Mouse (Mus musculus): Measurements from ENCODE around the gene Nip7. TPM values are rescaled to one million over a fixed set of nuclear protein-coding genes. Genes with fewer than 3 reads are reported as not detected.
A peak's percentile ranks its signal among the peaks of the same experiment; 100 is the strongest.
"Not testable (repeated sequence)": the region's sequence is repeated elsewhere in the genome, so short reads cannot be mapped to it uniquely, and the experiment has no call there.

Gene Nip7
- total RNA-seq (2021) = 10 to 100 TPM; 21.3 to 24.8 TPM

GRCm38 (mm10) chr8:107056076-107056972 is at the start of gene Nip7, which contains the start of gene Cog8:
Gene Nip7 (plus strand): TSS chr8:107056877.
Gene Cog8 (minus strand): TSS chr8:107056689.
- intact Hi-C loops (cut with DNase I) = loop anchor here (1.0 kb wide), 2 partner anchors 25 to 40 kb away; partner anchors contain the start of genes Terf2 and Vps4a
- DNase-seq = peak; percentile 93 to 94

GRCm38 (mm10) chr8:107007795-107008194 is 48.9 kb upstream of the Nip7 start:
- intact Hi-C loops (cut with DNase I) = loop anchor here (10.0 kb wide), 1 partner anchor 593 kb away; the partner anchor contains the start of gene Zfp90
- DNase-seq = no peak

DNA sequence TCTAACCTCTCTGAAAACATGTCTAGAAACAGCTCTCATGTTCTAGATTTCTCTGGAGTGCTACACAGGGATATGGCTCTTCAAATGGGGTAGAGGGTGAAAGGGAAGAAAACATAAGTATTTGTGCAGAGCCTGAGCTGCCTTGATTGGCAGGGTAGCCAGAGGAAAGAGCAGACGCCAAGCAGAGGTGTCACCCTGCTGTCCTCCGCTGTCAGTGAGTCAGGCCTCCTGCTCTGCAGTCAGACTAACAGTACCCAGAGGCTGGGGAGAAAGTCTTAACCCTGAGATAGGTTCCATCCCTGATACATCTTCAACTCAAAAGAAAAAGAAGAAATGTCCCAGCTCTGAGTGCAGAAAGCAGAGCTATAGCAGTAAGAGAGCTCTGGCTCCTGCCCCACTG is 44.0 kb upstream of the Nip7 start:
- intact Hi-C loops (cut with DNase I) = no loop called here
- DNase-seq = no peak

DNA sequence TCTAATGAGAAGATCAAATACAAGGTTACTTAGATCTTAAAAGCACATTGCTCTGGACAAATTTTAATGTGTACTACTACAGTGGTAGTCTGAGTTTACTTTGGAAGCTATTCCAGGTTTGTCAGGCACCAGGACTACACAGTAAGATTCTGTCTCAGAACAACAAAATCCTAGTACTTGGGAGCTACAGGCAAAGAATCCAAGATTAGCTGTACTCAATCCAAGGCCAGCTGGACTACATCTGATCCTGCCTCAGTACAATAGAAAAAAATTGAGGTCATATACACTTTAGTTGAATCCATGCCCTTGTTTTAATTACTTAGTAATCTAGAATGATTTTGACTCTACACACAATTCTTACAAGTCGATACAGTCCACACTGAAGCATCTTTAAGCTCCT is 41.8 kb upstream of the Nip7 start:
- intact Hi-C loops (cut with DNase I) = no loop called here
- no peak for DNase-seq

DNA sequence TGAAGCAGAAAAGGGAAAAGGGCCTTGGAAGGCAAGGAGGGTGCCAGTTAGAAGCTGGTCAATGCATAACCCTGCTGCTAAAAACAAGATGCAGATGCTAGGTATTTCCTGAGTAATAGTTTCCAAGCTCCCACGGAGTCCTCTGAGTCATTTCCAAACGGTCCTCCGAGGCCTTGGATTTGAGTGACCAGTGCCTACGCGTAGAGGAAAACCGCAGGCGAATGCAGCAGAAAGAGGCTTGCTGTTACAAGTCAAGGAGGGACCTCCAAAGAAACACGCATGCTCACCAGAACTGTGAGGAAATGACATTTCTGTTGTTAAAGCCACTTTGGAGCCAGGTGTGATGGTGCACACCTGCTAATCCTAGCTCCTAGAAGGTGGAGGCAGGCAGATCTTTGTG is 33.2 kb upstream of the Nip7 start:
- intact Hi-C loops (cut with DNase I) = no loop called here
- no peak for DNase-seq

GRCm38 (mm10) chr8:107029310-107029709 is 27.4 kb upstream of the Nip7 start:
- intact Hi-C loops (cut with DNase I) = no loop called here
- no peak for DNase-seq

GRCm38 (mm10) chr8:107030058-107030457 is 26.6 kb upstream of the Nip7 start:
- no peak for DNase-seq
- intact Hi-C loops (cut with DNase I) = loop anchor here (2.0 kb wide), 1 partner anchor 17 kb away; no protein-coding TSS in a partner anchor

DNA sequence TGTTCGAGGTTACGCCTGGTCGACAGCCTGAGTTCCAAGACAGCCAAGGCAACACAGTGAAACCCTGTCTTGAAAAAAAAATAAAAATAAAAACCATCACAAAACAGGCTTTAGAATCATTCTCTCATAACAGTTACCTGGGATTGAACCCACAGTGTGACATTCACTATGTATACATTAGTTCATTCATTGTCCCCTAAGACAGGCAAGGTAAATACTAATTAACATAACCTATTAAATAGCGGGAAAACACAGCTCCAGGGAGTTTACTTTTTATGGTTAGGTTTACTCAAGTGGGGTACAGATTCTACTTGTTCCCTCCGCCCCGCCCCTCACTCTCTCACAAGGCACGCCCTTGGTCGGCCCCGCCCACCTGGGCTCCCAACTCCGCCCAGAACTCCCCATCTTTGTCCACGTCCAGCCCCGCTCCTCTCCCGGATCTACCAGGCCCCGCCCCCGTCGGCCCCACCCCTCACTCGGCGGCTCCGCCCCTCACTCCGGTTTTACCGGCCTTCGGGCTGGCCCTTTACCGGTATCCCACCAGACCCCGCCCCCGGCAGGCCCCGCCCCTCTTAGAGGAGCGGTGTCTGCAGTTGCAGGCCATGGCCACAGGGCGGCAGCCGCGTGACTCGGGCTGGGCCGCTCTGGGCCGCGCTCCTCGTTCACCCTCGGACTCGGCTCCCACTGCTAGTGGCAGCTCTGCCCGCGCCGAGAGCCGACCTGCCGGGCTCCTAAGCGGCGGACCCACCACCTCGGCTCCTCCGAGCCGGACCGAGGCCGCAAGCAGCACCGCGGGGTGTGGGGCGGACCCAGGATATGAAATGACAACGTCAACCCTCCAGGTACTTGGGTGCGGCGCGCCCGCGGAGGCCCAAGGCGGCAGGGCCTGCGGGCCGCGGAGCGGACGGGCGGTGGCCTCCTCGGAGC is 25.8 kb upstream of the Nip7 start, which contains the start of gene Vps4a:
Vps4a (plus strand) TSS at position 573 of the 927 bp plus-strand sequence.
- intact Hi-C loops (cut with DNase I) = loop anchor here (1.0 to 2.0 kb wide), 2 partner anchors 16 to 25 kb away; partner anchors contain the start of genes Cog8 and Nip7
- peak; percentile 96 to 98 for DNase-seq

GRCm38 (mm10) chr8:107031577-107032090 is 25.0 kb upstream of the Nip7 start:
- intact Hi-C loops (cut with DNase I) = loop anchor here (1.0 to 2.0 kb wide), 2 partner anchors 15 to 25 kb away; partner anchors contain the start of genes Cog8 and Nip7
- no peak for DNase-seq

GRCm38 (mm10) chr8:107033609-107034008 is 23.1 kb upstream of the Nip7 start:
- DNase-seq; intact Hi-C loops (cut with DNase I): not testable (repeated sequence)

DNA sequence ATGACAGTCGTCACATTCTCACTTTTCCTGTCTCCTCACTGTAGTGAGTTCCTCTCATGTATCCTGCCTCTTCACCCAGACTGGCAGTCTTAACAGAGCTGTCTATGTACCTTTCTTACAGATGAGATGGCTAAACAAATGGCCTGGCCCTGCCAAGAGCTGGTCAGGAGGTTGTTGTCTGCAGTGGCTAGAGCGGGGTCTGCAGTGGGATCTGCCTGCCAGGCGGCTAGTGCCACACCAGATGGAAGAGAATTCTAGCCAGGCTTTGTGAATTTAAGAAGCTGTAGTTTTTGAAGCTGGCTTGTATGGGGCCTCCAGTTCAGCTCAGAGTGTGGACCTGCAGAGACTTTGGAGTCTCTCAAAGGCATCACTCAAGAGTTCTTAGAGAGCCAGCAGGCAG is 21.0 kb upstream of the Nip7 start:
- intact Hi-C loops (cut with DNase I) = no loop called here
- DNase-seq = no peak

GRCm38 (mm10) chr8:107036626-107037025 is 20.1 kb upstream of the Nip7 start:
- DNase-seq = no peak
- intact Hi-C loops (cut with DNase I) = no loop called here

- DNase-seq = no peak
- intact Hi-C loops (cut with DNase I) = no loop called here
Observed at GRCm38 (mm10) chr8:107040632-107041031, 16.0 kb upstream of the Nip7 start.

DNA sequence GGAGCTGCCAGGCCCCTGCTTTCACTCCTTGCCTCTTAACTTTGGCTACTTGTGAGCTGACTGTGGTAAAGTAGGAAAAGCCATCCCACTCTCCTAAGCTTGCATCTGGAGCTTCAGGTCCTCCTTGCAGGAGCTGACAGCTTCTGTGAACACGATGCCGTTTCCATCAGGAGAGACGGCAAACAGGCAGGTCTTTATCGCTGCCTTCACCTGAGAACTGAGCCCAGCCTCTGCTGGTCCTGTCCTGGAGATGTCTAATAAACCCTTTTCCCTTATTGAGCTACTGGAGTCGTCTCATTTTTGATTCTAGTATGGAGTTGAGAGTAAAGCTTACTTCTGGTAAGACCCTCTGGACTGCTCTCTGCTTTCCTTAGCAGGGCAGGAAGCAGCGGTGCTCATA is 11.2 kb upstream of the Nip7 start:
- intact Hi-C loops (cut with DNase I) = no loop called here
- DNase-seq = no peak

GRCm38 (mm10) chr8:107046976-107047375 is 9.7 kb upstream of the Nip7 start:
- intact Hi-C loops (cut with DNase I) = loop anchor here (2.0 kb wide), 1 partner anchor 16 kb away; the partner anchor contains the start of gene Vps4a
- DNase-seq = no peak

GRCm38 (mm10) chr8:107048061-107048941 is 8.4 kb upstream of the Nip7 start, which contains the start of gene Pdf:
Gene Pdf (minus strand): TSS chr8:107048614.
- intact Hi-C loops (cut with DNase I) = no loop called here
- peak; percentile 82 to 88 for DNase-seq

DNA sequence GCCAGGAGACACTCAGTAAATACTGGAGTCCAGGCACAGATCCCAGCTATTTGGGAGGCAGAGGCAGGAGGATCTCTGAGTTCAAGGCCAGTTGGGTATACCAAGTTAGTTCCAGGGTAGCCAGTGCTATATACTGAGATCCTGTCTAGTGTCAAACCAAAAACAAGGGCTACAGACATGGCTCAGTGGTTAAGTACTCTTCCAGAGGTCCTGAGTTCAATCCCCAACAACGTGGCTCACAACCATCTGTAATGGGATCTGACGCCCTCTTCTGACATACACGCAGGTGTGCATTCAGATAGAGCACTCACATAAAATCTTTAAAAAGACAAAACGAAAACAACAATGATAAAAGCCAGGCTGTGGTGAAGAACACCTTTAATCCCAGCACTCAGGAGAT is 7.2 kb upstream of the Nip7 start:
- intact Hi-C loops (cut with DNase I) = no loop called here
- DNase-seq = no peak

DNA sequence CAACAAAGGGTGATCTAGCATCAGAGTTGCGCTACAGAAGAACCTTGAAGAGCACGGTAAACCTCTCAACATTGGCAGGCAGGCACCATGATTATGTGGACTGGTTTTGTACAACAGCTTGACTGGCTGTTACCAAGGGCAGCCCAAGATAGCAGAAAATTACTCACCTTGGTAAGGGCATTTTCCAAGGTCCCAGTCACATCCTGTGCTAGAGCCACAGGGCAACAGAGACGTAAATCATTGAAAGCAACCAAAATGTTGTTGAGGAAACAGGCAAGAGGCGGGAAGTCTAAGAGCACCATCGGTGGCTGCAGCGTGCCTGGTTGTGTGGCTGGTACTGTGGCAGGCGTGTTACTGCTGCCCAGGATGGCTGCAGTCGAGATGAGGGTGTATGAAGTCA is 4.6 kb upstream of the Nip7 start:
- no peak for DNase-seq
- intact Hi-C loops (cut with DNase I) = no loop called here

GRCm38 (mm10) chr8:107056973-107057369 is 294 bp downstream of the Nip7 start:
- DNase-seq = no peak
- intact Hi-C loops (cut with DNase I) = loop anchor here (1.0 kb wide), 2 partner anchors 26 to 39 kb away; partner anchors contain the start of genes Terf2 and Vps4a
